Mouse (Mus musculus) spleen, postnatal 10 days (tissue): Measurements from ENCODE around the gene Ntng2.

Experiments used
- DNase-seq, 2 experiments: peaks; one replicate each; pipeline ENCODE4 v3.0.0; 2021 to 2022; ENCODE audit warnings: low spot score in 2 of 2

Gene Ntng2

GRCm38 (mm10) chr2:29237623-29238022 lies 15.2 kb downstream of the Ntng2 start:
- DNase-seq = peak; percentile 15 to 69

GRCm38 (mm10) chr2:29235811-29236210 lies 17.0 kb downstream of the Ntng2 start:
- DNase-seq = no peak

- no peak for DNase-seq
Measured at GRCm38 (mm10) chr2:29235026-29235425, 17.8 kb downstream of the Ntng2 start.

GRCm38 (mm10) chr2:29234002-29234401 lies 18.8 kb downstream of the Ntng2 start:
- DNase-seq = no peak

- DNase-seq = no peak
Measured at GRCm38 (mm10) chr2:29230191-29230835, 22.5 kb downstream of the Ntng2 start.

GRCm38 (mm10) chr2:29226671-29227070 lies 26.1 kb downstream of the Ntng2 start:
- DNase-seq = no peak

- DNase-seq = no peak
Measured at GRCm38 (mm10) chr2:29223591-29224262, 29.1 kb downstream of the Ntng2 start.

GRCm38 (mm10) chr2:29222302-29222701 lies 30.5 kb downstream of the Ntng2 start:
- DNase-seq = peak in 1 of 2 experiments; percentile 21

GRCm38 (mm10) chr2:29218831-29219230 lies 34.0 kb downstream of the Ntng2 start:
- no peak for DNase-seq

- DNase-seq = no peak
Measured at GRCm38 (mm10) chr2:29217897-29218296, 34.9 kb downstream of the Ntng2 start.

GRCm38 (mm10) chr2:29217042-29217441 lies 35.8 kb downstream of the Ntng2 start:
- DNase-seq = no peak

- peak in 1 of 2 experiments; percentile 35 for DNase-seq
Measured at GRCm38 (mm10) chr2:29216286-29217012, 36.4 kb downstream of the Ntng2 start.

GRCm38 (mm10) chr2:29206156-29206555 lies 46.6 kb downstream of the Ntng2 start:
- DNase-seq = no peak

- DNase-seq = no peak
Measured at GRCm38 (mm10) chr2:29201223-29201955, 51.4 kb downstream of the Ntng2 start.

- peak; percentile 19 to 64 for DNase-seq
Measured at GRCm38 (mm10) chr2:29199909-29200308, 52.9 kb downstream of the Ntng2 start.

GRCm38 (mm10) chr2:29198446-29198845 lies 54.4 kb downstream of the Ntng2 start:
- no peak for DNase-seq

GRCm38 (mm10) chr2:29196844-29197243 lies 56.0 kb downstream of the Ntng2 start:
- no peak for DNase-seq

- DNase-seq = peak; percentile 82 to 89
Measured at GRCm38 (mm10) chr2:29194547-29195463, 58.0 kb downstream of the Ntng2 start.

GRCm38 (mm10) chr2:29193819-29194546 lies 58.8 kb downstream of the Ntng2 start:
- no peak for DNase-seq

- DNase-seq = no peak
Measured at GRCm38 (mm10) chr2:29192629-29193278, 60.1 kb downstream of the Ntng2 start.
